Mouse (Mus musculus): ENCODE data around the gene Pax4.

DNA sequence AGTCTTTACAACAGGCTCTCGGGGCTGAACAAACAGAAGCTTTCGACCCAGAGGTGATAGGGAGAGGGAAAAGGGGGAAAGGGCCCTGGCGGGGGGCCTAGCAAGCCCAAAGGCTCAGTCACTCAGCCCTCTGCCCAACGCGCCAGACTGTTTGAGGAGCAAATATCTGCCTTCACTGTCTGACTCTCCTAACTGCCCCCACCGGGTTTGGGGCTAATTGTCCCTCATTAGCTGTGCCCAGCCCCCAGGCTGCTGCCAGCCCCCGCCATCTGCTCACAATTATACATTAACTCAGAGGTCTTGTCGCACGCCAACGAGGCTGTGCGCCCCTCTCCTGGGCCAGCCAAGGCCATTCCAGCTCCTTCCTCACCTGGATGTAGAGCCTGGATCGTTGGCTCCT, 1.8 kb upstream of the Pax4 start:
- TF ChIP-seq POLR2A (IDR thresholded peaks at IDR 0.05; ENCODE audit: control insufficient read depth, low read depth, low read length): no peak
- no peak for TF ChIP-seq CTCF (IDR thresholded peaks at IDR 0.05; ENCODE audit: control insufficient read depth, insufficient read depth, insufficient replicate concordance, low read depth, low read length)

All from testis, adult 2 months (tissue).